Mouse (Mus musculus) c-Kit-positive CD71-negative TER-119-negative erythroid progenitor cells, embryonic 14.5 days (primary cell): ENCODE data around the gene Itga2b.

Experiments used
- DNase-seq: peaks from one replicate; pipeline ENCODE4 v3.0.0-alpha.2; 2013; ENCODE audit warnings: low read depth

Gene Itga2b

GRCm38 (mm10) chr11:102455740-102456396 is 14.1 kb downstream of the Itga2b start:
- no peak for DNase-seq

- no peak for DNase-seq
Measured at GRCm38 (mm10) chr11:102453131-102453530, 16.8 kb downstream of the Itga2b start.

GRCm38 (mm10) chr11:102449043-102450008 is 20.6 kb downstream of the Itga2b start:
- DNase-seq: no peak

GRCm38 (mm10) chr11:102448327-102448726 is 21.6 kb downstream of the Itga2b start:
- DNase-seq: no peak

GRCm38 (mm10) chr11:102447497-102447896 is 22.4 kb downstream of the Itga2b start, which contains the start of gene Fam171a2:
Gene Fam171a2, minus strand, starts transcription at chr11:102447682.
- DNase-seq: no peak

GRCm38 (mm10) chr11:102446581-102447461 is 23.1 kb downstream of the Itga2b start:
- no peak for DNase-seq

- no peak for DNase-seq
Measured at GRCm38 (mm10) chr11:102445891-102446361, 24.0 kb downstream of the Itga2b start.

GRCm38 (mm10) chr11:102445264-102445890 is 24.5 kb downstream of the Itga2b start:
- DNase-seq: no peak

- DNase-seq: no peak
Measured at GRCm38 (mm10) chr11:102444781-102445180, 25.1 kb downstream of the Itga2b start.

GRCm38 (mm10) chr11:102444321-102444720 is 25.6 kb downstream of the Itga2b start:
- no peak for DNase-seq

GRCm38 (mm10) chr11:102443740-102444139 is 26.2 kb downstream of the Itga2b start:
- DNase-seq: no peak

- no peak for DNase-seq
Measured at GRCm38 (mm10) chr11:102442089-102442488, 27.8 kb downstream of the Itga2b start.

GRCm38 (mm10) chr11:102441434-102441833 is 28.5 kb downstream of the Itga2b start:
- DNase-seq: no peak

GRCm38 (mm10) chr11:102440255-102440654 is 29.7 kb downstream of the Itga2b start:
- no peak for DNase-seq

- DNase-seq: no peak
Measured at GRCm38 (mm10) chr11:102439093-102440082, 30.5 kb downstream of the Itga2b start.

- no peak for DNase-seq
Measured at GRCm38 (mm10) chr11:102438212-102439092, 31.5 kb downstream of the Itga2b start.

GRCm38 (mm10) chr11:102437120-102438061 is 32.5 kb downstream of the Itga2b start:
- no peak for DNase-seq

GRCm38 (mm10) chr11:102436471-102436790 is 33.5 kb downstream of the Itga2b start:
- no peak for DNase-seq
